Mouse (Mus musculus): ENCODE data around the gene Tmem131. TPM values are rescaled to one million over a fixed set of nuclear protein-coding genes. Genes with fewer than 3 reads are reported as not detected.

Tmem131 gene
- polyA plus RNA-seq, 1 experiment from 2014 or later, result 19.3 TPM

DNA sequence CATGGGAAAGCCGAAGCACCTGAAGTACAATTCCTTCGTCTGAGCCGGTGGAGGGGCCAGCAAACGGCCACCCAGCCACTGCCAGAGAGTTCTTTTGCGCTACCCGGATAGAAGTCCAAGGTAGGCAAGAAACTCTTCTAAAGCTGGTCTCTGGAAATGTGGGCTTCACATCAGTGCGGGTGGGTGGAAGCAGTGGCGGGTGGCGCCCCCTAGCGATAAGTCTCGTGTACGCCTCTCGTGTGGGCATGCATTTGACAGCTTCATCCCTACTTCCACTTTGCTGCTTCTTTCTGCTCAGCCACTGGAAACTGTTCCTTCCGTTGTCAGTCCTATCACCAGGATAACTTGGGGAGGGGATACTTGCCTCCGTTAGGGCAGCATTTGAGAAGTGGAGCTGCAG lies 197.0 kb downstream of the Tmem131 start:
- 46% methylated on average over 15 of the region's 15 CpGs for WGBS
- H3K4me1 ChIP-seq (ENCODE audit: control insufficient read depth, insufficient read depth, low read length), result no peaks in the 10 kb centered on the region
- no peak overlapping the region for H3K4me2 ChIP-seq (ENCODE audit: low read depth)
- ATAC-seq (ENCODE audit: insufficient read depth, low FRiP score, low TSS enrichment) (no peak), DNase-seq (ENCODE audit: low spot score) (peak; percentile 62)
- no peak overlapping the region for H3K9ac ChIP-seq (ENCODE audit: low read length)
- H3K4me3 ChIP-seq (ENCODE audit: low read depth, low read length), result no peak overlapping the region
- no peak overlapping the region for H3K27ac ChIP-seq (ENCODE audit: low read depth, low read length)
- no peaks in the 10 kb centered on the region for H3K27me3 ChIP-seq (ENCODE audit: control insufficient read depth, insufficient read depth, low read length)
- H3K9me3 ChIP-seq (ENCODE audit: control insufficient read depth, low read length), result no peaks in the 10 kb centered on the region
- no peaks in the 10 kb centered on the region for H3K36me3 ChIP-seq (ENCODE audit: control insufficient read depth, insufficient read depth, low read length)

DNA sequence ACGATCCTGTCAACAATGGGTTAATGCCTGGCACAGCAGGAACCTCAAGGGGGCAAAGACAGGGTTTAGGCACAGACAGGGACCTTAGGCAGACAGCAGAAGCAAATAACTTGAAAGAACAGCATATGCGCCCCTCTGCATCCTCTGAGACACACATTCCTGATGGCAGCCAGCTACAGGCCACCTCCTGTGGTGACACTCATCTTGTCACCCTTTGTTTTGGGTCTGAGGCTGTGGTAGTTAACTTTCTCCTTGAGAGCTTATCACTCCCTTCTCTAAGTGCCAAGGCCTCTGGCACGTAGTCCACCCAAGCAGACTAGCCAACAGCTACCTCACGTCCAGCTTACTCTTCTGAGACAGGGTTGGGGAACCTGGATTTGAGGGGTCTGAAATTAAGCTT lies 197.8 kb downstream of the Tmem131 start:
- H3K4me1 ChIP-seq (ENCODE audit: control insufficient read depth, insufficient read depth, low read length), result no peaks in the 10 kb centered on the region
- 38% methylated on average over 4 of the region's 4 CpGs for WGBS
- H3K4me3 ChIP-seq (ENCODE audit: low read depth, low read length), result no peak overlapping the region
- no peaks in the 10 kb centered on the region for H3K9me3 ChIP-seq (ENCODE audit: control insufficient read depth, low read length)
- H3K27me3 ChIP-seq (ENCODE audit: control insufficient read depth, insufficient read depth, low read length), result no peaks in the 10 kb centered on the region
- DNase-seq (ENCODE audit: low spot score) (no peak), ATAC-seq (ENCODE audit: insufficient read depth, low FRiP score, low TSS enrichment) (no peak)
- no peak overlapping the region for H3K4me2 ChIP-seq (ENCODE audit: low read depth)
- no peaks in the 10 kb centered on the region for H3K36me3 ChIP-seq (ENCODE audit: control insufficient read depth, insufficient read depth, low read length)
- no peak overlapping the region for H3K9ac ChIP-seq (ENCODE audit: low read length)
- no peak overlapping the region for H3K27ac ChIP-seq (ENCODE audit: low read depth, low read length)

DNA sequence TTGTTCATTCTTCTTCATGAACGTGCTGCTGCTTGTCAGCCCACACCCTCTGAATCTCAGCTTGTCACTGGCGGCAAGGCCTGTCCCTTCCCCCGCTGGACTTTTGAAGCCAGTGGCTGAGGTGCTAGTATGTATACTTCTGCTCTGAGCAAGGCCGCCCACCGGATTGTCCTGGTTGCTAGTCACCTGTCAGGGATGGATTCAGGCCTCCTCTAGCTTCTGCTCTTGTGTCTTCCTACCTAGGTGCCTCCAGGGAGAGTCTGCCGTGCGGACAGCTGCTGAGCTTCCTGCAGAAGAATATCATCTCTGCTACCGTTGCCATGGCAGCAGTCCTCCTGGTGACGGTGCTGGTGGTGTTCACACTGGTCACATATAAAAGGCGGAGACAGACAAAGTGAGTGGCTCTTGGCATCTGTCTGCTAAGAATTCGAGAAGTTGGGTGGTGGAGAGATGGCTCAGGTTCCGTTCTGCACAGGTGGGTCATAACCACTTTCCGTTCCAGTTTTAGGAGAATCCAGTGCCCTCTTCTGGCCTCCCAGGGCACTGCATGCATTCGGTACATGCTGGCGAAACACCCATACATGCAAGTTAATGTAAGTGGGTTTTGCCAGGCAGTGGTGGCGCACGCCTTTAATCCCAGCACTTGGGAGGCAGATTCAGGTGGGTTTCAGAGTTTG lies 199.1 kb downstream of the Tmem131 start:
- Histone ChIP-seq H3K36me3 (ENCODE audit: control insufficient read depth, insufficient read depth, low read length) (no peaks in the 10 kb centered on the region), H3K4me3 (ENCODE audit: low read depth, low read length) (no peak overlapping the region), H3K9ac (ENCODE audit: low read length) (no peak overlapping the region), H3K9me3 (ENCODE audit: control insufficient read depth, low read length) (no peaks in the 10 kb centered on the region), H3K27ac (ENCODE audit: low read depth, low read length) (no peak overlapping the region), H3K4me1 (ENCODE audit: control insufficient read depth, insufficient read depth, low read length) (no peaks in the 10 kb centered on the region), H3K4me2 (ENCODE audit: low read depth) (peak overlapping the region; percentile 35), H3K27me3 (ENCODE audit: control insufficient read depth, insufficient read depth, low read length) (no peaks in the 10 kb centered on the region)
- 31% methylated on average over 17 of the region's 17 CpGs for WGBS
- peak; percentile 79 for DNase-seq (ENCODE audit: low spot score)
- ATAC-seq (ENCODE audit: insufficient read depth, low FRiP score, low TSS enrichment), result no peak

DNA sequence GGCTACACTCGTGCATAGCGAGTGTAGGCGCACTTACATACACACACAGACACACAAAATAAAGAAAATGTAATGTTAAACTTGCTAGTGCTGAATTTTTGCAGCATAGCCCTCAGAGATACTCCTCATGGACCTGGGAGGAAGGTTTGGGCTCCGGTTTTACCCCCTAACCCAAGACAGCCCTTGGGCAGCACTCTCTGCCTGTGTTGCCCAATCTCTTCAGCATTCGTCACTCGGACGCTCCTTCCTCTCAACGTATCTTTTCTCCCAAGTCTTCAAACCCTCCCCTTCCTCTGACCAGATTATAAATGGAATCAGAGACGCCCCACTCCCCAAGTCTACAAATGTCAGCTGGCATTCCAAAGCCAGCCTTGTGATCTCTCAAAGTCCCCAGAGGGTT lies 200.4 kb downstream of the Tmem131 start:
- Histone ChIP-seq H3K4me2 (ENCODE audit: low read depth) (no peak overlapping the region), H3K4me3 (ENCODE audit: low read depth, low read length) (no peak overlapping the region), H3K36me3 (ENCODE audit: control insufficient read depth, insufficient read depth, low read length) (no peaks in the 10 kb centered on the region), H3K4me1 (ENCODE audit: control insufficient read depth, insufficient read depth, low read length) (no peaks in the 10 kb centered on the region), H3K9ac (ENCODE audit: low read length) (no peak overlapping the region), H3K27ac (ENCODE audit: low read depth, low read length) (no peak overlapping the region), H3K9me3 (ENCODE audit: control insufficient read depth, low read length) (no peaks in the 10 kb centered on the region), H3K27me3 (ENCODE audit: control insufficient read depth, insufficient read depth, low read length) (no peaks in the 10 kb centered on the region)
- ATAC-seq (ENCODE audit: insufficient read depth, low FRiP score, low TSS enrichment), result no peak
- DNase-seq (ENCODE audit: low spot score), result no peak
- 80% methylated on average over 9 of the region's 9 CpGs for WGBS

Other genes with a start within 250 kb of the Tmem131 start
- gene 4933424G06Rik, start 233.5 kb downstream of the Tmem131 start, polyA plus RNA-seq (2014; fragmentation: Nextera tagmentation; extraction: Ambion mirVana), result not detected in 2 replicates
- gene Actr1b, start 229.2 kb downstream of the Tmem131 start, polyA plus RNA-seq (2014; fragmentation: Nextera tagmentation; extraction: Ambion mirVana), result 127 and 135 TPM in 2 replicates
- 0.32 and 1.3 TPM in 2 replicates for gene Zap70, start 181.9 kb downstream of the Tmem131 start, polyA plus RNA-seq (2014; fragmentation: Nextera tagmentation; extraction: Ambion mirVana)
- gene Vwa3b, start 82.9 kb upstream of the Tmem131 start, polyA plus RNA-seq (2014; fragmentation: Nextera tagmentation; extraction: Ambion mirVana), result 0.42 and 0.50 TPM in 2 replicates

All from neural tube, embryonic 11.5 days (tissue).